Mouse (Mus musculus) thymus, adult 2 months (tissue): ENCODE measurements around the gene Hs3st2.

Source experiments
- CTCF ChIP-seq: fragments of 200-500 bp; IDR thresholded peaks from 2 replicates; pipeline ENCODE4 v1.5.1; 2012; ENCODE audit warnings: mild to moderate bottlenecking, control low read depth, low read length, moderate library complexity, borderline replicate concordance; ENCODE audit not compliant: control insufficient read depth, poor library complexity, insufficient read depth; ENCODE audit errors: extremely low read depth
- POLR2A ChIP-seq: fragments of 200-500 bp; IDR thresholded peaks from 2 replicates; pipeline ENCODE4 v1.6.1; 2012; ENCODE audit warnings: mild to moderate bottlenecking, low read length, control low read depth, moderate library complexity; ENCODE audit not compliant: control insufficient read depth, poor library complexity, insufficient read depth; ENCODE audit errors: extremely low read depth

GRCm38 (mm10) chr7:121411507-121411898 is 19.8 kb downstream of the Hs3st2 start:
- no peak for TF ChIP-seq CTCF
- no peak for TF ChIP-seq POLR2A
